Mouse (Mus musculus) CD8-positive naive resting alpha-beta T cell, adult 2 months (primary cell): Measurements from ENCODE around the gene Tex264.

ENCODE experiments used
- DNase-seq, 2 experiments: peaks; one replicate each; pipeline ENCODE4 v3.0.0; 2022; ENCODE audit warnings: low read depth in 2 of 2, low spot score in 2 of 2

Tex264 gene

DNA sequence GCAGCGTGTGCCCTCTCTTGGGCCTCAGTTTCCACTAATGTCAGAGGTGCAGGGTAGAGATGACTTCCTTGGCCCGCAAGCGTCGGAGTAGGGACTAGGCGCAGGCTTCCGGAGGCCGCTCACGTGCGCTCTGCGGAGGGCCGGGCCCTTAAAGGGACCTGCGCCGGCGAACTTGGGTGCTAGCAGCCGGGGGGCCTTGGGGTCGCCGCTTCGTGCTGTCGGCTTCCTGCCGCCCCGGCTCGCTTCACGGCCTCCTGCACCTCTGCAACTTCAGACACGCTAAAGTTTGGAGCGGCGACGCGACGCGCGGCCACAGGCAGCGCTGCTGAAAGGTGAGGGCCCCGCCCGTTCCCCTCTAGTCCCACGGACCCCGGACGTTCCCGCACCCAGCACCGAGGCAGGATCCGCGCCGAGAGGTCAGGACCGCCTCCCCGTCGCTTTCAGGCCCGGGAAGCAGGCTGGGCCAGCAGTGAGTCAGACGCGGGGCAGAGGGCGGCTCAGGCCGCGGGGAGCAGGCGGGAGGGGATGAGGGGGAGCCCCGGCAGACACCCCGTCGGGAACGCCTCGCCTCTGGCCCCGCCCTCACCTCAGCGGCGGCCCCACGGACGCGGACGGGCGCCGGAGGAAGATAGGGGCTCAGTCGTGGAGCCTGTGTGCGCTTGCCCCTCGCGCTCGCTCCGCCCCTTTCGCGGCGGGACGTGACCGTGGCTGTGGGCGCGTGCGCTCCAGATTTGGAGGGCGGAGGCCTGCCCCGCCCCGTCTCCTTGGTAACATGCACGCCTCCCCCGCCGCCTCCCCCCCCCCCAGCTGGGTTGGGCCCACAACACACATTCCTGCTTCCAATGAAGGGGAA lies at the start of gene Tex264:
Tex264 (minus strand) TSS at position 679 of the 853 bp plus-strand sequence.
- DNase-seq, result peak; percentile 58 to 64

DNA sequence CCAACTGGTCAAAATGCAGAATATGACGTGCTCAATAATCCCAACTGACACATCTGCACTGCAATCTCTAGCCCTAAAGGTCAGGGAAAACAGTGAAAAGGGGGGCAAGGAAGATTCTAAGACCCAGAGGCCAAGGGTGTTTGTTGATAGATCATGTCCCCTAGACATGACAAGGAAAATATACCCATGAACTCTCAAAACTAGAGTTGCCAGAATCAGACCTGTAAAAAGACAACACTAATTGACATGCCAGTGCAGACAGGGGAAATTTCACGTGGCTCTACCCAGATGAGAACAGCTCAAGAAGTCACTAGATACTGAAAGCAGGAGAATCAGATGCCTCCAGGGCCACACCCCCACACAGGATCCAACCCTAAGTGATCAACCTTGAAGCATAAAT lies 48.0 kb upstream of the Tex264 start:
- no peak for DNase-seq

- no peak for DNase-seq
These were observed 43.7 kb upstream of the Tex264 start for GRCm38 (mm10) chr9:106729416-106729815.

- DNase-seq, result no peak
These were observed 41.2 kb upstream of the Tex264 start for GRCm38 (mm10) chr9:106726891-106727290.

DNA sequence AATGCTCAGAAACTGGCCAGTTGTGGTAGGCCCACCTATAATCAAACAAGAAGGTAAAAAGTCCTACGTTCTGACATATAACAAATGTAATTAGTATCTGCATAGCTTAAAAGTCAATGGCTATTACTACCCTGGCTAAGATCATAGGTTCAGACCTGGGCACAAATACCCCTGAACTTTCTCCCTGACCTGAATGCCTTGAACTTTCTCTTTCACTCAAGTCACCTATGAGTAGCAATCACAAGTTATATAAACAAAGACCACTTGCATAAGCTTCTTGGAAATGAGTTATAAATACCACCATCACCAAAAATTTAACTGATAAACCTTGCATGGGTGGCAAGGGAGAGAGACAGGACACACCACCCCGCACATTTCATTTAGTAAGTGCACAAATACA lies 39.7 kb upstream of the Tex264 start:
- DNase-seq, result no peak

- no peak for DNase-seq
These were observed 39.1 kb upstream of the Tex264 start for GRCm38 (mm10) chr9:106724864-106725263.

DNA sequence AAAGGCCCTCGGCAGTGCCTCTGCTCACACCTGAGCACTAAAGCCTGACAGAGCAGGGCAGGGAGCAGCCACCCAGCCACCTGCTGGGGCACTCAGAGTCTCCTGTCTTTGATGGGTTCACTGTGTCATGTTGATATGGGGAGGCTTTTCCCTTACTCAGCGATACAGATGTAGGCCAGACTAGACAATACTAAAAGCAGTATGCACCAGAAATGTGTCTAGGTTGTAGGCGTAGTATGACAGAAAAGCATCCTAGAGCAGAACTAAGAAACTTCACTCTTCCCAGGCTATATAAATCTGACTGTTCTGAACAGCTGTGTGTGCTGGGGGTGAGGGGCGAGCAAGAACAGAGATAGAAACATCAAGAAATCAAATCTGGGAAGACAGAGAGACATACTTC lies 31.0 kb upstream of the Tex264 start:
- no peak for DNase-seq

DNA sequence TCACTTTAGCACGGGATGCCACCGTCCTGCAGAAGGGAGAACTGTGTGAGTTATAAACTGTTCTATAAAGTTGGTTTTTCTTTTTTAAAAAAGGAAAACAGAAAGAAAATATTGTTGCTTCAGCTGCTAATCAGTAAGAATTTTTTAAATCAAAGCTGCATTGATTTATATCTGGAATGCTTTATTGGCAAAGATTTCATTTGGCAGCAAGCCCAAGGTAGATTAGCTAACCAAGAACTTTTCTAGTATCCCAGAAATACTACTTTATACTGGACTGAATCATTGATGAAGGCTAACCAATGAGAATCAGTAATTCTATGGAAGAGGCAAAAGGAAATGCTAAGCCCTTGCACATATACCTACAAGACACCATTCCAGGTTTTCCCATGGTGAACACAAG lies 30.5 kb upstream of the Tex264 start:
- DNase-seq, result no peak

DNA sequence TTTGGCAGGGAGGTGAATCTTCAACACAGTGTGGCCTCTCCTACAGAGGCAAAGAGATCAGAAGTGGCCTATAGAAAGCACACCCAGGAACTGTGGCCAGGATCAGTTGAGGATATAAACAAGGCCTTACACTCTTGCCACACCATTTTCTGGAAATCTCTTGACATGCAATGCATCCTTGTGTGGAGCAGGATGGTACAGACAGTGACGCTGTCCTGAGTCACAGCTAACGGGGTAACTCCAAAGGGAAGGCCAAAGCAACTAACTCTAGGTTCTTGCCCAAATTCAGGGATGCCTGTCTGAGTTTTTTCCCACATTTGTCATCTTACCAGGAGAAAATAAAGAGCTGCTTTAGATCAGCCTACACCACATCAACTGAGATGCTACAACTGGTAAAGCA lies 26.7 kb upstream of the Tex264 start:
- DNase-seq, result no peak

- DNase-seq, result no peak
These were observed 7.3 kb upstream of the Tex264 start for GRCm38 (mm10) chr9:106692973-106693481.

DNA sequence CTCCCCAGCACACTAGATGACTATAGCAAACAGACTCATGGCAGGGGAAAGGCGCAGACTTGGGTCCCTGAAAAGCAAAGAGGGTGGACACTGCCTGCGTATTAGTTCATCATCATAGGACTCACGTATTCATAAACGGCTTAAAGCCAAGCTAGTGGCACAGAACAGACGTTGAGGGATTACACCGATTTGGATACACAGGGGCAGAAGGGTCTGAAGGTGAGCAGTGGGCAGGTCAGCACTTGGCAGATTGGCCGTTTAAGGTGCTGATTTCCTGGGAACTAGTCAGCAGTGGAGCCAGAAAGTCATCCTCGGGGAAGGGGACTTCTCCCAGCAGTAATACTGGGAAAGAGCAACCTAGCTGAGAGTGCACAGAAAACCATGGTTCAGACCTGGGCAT lies 3.1 kb upstream of the Tex264 start:
- no peak for DNase-seq

DNA sequence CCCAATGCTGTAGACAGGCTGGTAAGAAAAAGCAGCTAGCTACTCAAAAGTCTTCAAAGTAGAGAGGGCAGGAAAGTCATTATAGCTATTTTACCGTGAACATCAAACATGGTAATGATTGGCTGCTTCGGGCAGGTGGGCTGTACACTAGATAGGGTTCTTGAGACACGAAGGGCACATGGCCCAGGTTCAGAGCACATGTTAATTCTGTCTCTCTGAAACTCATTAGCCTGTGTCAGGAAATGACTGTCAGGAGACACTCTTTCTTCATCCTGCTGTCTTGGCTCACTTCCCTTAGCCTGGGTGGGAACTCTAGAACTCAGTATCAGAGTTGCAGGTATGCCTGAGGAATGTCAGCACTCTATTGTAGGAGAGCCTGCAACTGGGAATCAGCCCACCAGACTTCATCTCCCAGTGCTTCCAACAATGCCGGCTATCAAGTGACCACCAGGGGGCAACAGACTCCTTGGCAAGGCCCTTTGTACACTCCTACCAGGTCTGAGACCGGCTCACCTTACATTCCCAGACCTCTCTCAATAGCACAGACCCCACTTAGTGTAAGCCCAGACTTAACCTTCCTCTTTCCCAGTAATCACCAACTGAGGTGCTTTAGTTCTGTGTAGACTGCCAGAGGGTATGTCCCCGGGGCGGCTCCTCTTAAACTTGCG lies 1.4 kb upstream of the Tex264 start:
- peak; percentile 46 to 69 for DNase-seq

GRCm38 (mm10) chr9:106684918-106685248 lies 844 bp downstream of the Tex264 start:
- DNase-seq, result peak in 1 of 2 experiments; percentile 9

DNA sequence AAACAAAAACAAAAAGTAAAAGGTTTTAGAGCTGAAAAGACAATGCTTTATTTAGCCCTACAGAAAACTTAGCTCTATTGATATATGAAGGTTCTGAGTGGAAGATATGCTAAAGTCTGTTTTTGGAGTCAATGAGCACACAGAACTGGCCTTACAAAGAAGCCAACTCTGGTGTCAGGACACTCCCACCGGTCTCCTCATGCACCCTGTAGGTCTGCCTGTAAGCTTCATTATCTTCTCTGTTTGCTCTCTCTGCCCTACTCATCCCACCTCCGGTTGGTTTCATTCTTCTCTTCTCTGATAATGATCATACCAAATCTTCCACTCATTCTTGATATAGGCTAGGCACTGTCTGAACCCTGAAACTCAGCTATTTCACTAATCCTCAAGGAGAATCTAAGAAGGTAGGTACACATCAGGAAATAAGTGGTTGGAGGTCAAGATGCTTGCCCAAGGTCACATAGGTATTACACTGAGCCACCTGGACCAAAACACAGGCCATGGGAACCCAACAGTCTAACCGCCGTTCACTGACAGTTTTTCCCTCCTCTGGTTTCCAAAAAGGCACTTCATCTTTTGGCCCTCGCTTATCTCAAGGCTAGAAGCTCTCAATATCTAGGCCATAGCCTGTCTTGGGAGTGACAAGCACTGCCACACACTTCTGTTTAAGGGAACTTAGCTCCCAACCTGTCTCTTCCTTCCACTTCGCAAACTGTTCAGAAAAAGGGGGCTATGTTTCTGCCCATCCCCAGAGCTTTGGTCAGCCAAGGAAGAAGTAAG lies 1.4 kb downstream of the Tex264 start:
- DNase-seq, result no peak

- no peak for DNase-seq
These were observed 4.7 kb downstream of the Tex264 start for GRCm38 (mm10) chr9:106681026-106681425.

- no peak for DNase-seq
These were observed 7.5 kb downstream of the Tex264 start for GRCm38 (mm10) chr9:106678242-106678641.

GRCm38 (mm10) chr9:106677702-106678101 lies 8.0 kb downstream of the Tex264 start:
- DNase-seq, result no peak

DNA sequence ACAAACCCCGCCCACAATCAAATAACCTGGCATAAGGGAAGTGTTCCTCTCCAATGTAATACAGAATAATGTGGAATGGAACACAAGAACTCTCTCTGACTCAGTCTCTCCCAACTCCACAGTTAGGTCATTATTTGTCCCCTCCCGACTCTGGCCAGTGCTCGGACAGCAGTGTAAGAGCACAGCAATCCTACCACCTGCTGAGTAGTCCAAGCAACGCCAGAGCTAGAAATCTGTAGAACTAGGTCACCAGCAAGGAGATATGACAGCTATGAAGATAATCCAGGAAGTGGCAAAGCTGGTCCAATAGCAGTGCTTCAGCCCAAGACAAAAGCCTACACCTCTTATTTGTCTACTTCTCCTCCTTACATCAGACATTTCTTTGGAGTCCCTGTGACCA lies 9.2 kb downstream of the Tex264 start:
- no peak for DNase-seq

GRCm38 (mm10) chr9:106675965-106676364 lies 9.8 kb downstream of the Tex264 start:
- no peak for DNase-seq

DNA sequence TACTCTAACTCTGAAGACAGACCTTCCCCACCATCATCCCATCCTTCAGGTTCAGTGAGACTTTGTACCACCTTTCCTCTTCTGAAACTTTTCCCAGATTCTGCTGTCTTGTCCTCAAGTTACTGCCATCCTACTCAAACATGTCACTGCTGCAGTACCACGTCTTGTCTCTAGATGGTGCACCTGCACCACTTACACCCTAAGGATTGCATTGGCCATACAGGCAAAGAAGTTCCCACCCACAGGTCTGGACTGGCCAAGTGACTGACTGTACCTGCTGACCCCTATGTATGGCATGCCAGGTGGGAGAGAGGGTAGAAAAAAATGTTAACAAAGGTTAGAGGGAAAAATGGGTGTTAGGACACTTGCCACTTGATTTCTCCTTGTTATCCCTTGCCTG lies 10.2 kb downstream of the Tex264 start:
- DNase-seq, result peak; percentile 57 to 69

DNA sequence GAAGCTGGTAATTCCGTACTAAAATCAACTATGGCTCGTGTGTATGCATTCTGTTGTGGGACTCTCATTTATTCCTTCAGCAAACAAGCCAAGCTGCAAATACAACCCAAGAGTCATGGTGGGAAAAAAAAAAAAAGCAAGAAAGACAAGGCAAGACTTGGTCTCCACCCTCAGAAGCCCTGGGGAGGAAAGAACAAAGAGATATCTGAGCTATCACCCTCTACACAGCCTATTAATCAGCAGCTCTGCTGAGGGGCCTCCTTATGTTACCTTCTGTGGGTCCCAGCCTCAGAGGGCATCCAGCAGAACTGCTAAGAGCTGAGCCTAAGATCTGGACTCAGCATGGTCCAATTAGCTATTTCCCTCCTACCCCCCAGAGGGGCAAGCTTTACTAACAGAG lies 11.9 kb downstream of the Tex264 start:
- DNase-seq, result no peak

GRCm38 (mm10) chr9:106664856-106665255 lies 20.9 kb downstream of the Tex264 start:
- no peak for DNase-seq
